Comparison of ENCODE assay signal across 1 mouse cellular context in the genomic region with DNA sequence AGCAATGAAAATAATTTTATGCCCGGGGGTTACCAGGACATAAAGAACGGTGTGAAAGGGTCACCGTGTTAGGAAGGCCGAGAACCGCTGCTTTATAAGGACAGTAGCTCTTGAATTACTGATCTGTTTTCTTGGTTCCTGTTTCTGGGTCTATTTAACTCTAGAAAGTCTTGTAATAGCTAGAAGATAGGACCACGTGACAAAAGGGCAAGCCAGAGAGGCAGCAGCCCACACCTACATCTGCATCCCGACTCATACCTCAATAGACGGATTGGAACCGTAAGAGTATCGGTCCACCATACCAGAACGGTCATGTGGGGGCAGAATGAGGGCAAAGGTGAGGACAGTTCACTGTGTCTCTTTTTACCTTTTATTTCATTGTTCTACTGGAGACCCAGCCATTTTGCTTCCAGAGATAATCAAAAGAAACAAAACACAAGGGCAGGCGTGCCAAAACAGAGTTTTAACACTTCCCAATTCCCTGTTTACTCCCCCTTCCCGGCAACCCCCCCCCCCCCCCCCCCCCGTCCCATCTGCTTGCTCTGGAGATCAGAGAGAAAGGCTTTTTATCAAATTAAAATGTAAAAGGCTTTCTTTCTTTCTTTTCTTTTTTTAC.
TF ChIP-seq lines count a peak whose summit lies in the region.

No protein-coding gene starts in this region.

TF ChIP-seq in MEL, 35 proteins besides CTCF, POLR2A, EP300 and RAD21:
- TF ChIP-seq USF1 (IDR thresholded peaks at IDR 0.05; ENCODE audit: low read depth, low read length) (peak; percentile 89), USF2 (IDR thresholded peaks at IDR 0.05; ENCODE audit: borderline replicate concordance in 1 of 2, insufficient read depth in 1 of 2, low read depth in 1 of 2, low read length in 2 of 2) (0 out of 4 replicates have a peak, but pooled peaks of 1 of the 2 experiments have one; percentile 53), MEF2A (IDR thresholded peaks at IDR 0.05; ENCODE audit: extremely low read depth, insufficient replicate concordance, low read depth, low read length, poor library complexity, severe bottlenecking) (no peak), CHD2 (IDR thresholded peaks at IDR 0.05; ENCODE audit: low read length) (no peak), MAFK (IDR thresholded peaks at IDR 0.05; ENCODE audit: borderline replicate concordance, low read depth, low read length) (0 out of 2 replicates have a peak, but pooled peaks have one; percentile 4), ZKSCAN1 (IDR thresholded peaks at IDR 0.05; ENCODE audit: low read depth, low read length) (no peak), TBP (IDR thresholded peaks at IDR 0.05; ENCODE audit: low read depth, low read length) (peak; percentile 50; the same call in 1 of the 2 replicates), MYC (IDR thresholded peaks at IDR 0.05; ENCODE audit: low read depth, low read length) (0 out of 2 replicates have a peak, but pooled peaks have one; percentile 42), RCOR1 (IDR thresholded peaks at IDR 0.05; ENCODE audit: low read depth, low read length) (no peak), GABPA (IDR thresholded peaks at IDR 0.05; ENCODE audit: low read depth, low read length) (no peak), MAX (IDR thresholded peaks at IDR 0.05; ENCODE audit: low read length) (peak; percentile 86), TCF12 (IDR thresholded peaks at IDR 0.05; ENCODE audit: low read depth, low read length) (no peak), SIN3A (IDR thresholded peaks at IDR 0.05; ENCODE audit: low read length) (no peak), ZC3H11A (IDR thresholded peaks at IDR 0.05; ENCODE audit: low read depth, low read length) (no peak), MXI1 (IDR thresholded peaks at IDR 0.05; ENCODE audit: low read depth, low read length) (peak; percentile 72), JUND (IDR thresholded peaks at IDR 0.05; ENCODE audit: low read depth, low read length) (no peak), ETS1 (IDR thresholded peaks at IDR 0.05; ENCODE audit: low read depth, low read length) (0 out of 2 replicates have a peak, but pooled peaks have one; percentile 27)
